Mouse (Mus musculus) CH12.LX (cell line): Measurements from ENCODE around the gene Aldh2. TPM values are rescaled to one million over a fixed set of nuclear protein-coding genes. Genes with fewer than 3 reads are reported as not detected.
"Not testable (repeated sequence)": the region's sequence is repeated elsewhere in the genome, so short reads cannot be mapped to it uniquely, and the experiment has no call there.

Source experiments
- DNase-seq: peaks from one replicate; pipeline ENCODE4 v3.0.0-alpha.2; 2013; ENCODE audit errors: extremely low read depth
- H3K27ac ChIP-seq: 2 replicates; pipeline ENCODE4 v1.5.1; 2012; ENCODE audit warnings: low read depth, mild to moderate bottlenecking, control low read depth, moderate library complexity; ENCODE audit not compliant: insufficient read depth
- H3K27me3 ChIP-seq: replicated peaks from 2 replicates; pipeline ENCODE3; 2012; ENCODE audit warnings: inconsistent platforms
- H3K36me3 ChIP-seq, 2 experiments: replicated peaks in 1 of 2; 2 replicates each; pipeline versions ENCODE3 to v1.6.1; 2012; ENCODE audit warnings: inconsistent platforms in 1 of 2, low read length in 1 of 2, mild to moderate bottlenecking in 1 of 2, mixed read lengths in 1 of 2, moderate library complexity in 1 of 2; ENCODE audit not compliant: control insufficient read depth in 1 of 2, insufficient read depth in 1 of 2
- H3K4me1 ChIP-seq, 2 experiments: 2 replicates each; pipeline ENCODE4 v1.6.1; 2012; ENCODE audit warnings: inconsistent platforms in 1 of 2, moderate library complexity in 1 of 2; ENCODE audit not compliant: insufficient read depth in 2 of 2, control insufficient read depth in 1 of 2
- H3K4me2 ChIP-seq: 2 replicates; pipeline ENCODE4 v1.6.1; 2012; ENCODE audit warnings: low read depth, mild to moderate bottlenecking, control low read depth; ENCODE audit not compliant: poor library complexity, insufficient read depth, severe bottlenecking
- H3K4me3 ChIP-seq, 3 experiments: fragments of 150-350 bp in 1 of 3; sonication (generic) in 1 of 3; replicated peaks in 1 of 3; 2 replicates each; pipeline versions ENCODE3 to v1.5.1; 2011 to 2012; ENCODE audit warnings: low read depth in 2 of 3, low read length in 2 of 3, mild to moderate bottlenecking in 2 of 3, moderate library complexity in 2 of 3, control low read depth in 1 of 3, improper control_type of control experiment in 1 of 3, inconsistent platforms in 1 of 3, mixed read lengths in 1 of 3; ENCODE audit not compliant: poor library complexity in 1 of 3
- H3K79me2 ChIP-seq: replicated peaks from 2 replicates; pipeline ENCODE4 v1.6.1; 2012; ENCODE audit warnings: mild to moderate bottlenecking, moderate library complexity; ENCODE audit not compliant: control insufficient read depth, poor library complexity, insufficient read depth, severe bottlenecking; ENCODE audit errors: extremely low read depth
- H3K9ac ChIP-seq: 2 replicates; pipeline ENCODE4 v1.6.1; 2012; ENCODE audit warnings: low read depth, mild to moderate bottlenecking, control low read depth, moderate library complexity; ENCODE audit not compliant: insufficient read depth
- H3K9me3 ChIP-seq: replicated peaks from 2 replicates; pipeline ENCODE3; 2012; ENCODE audit warnings: low read length, inconsistent platforms, mixed read lengths
- E2F4 ChIP-seq: IDR thresholded peaks from 2 replicates; pipeline ENCODE4 v1.6.1; 2011; ENCODE audit warnings: low read depth, low read length, improper control_type of control experiment; ENCODE audit not compliant: insufficient replicate concordance
- ETS1 ChIP-seq: conservative IDR thresholded peaks from 2 replicates; pipeline ENCODE4 v1.6.1; 2012; ENCODE audit warnings: low read depth, mild to moderate bottlenecking, inconsistent platforms, low read length, improper control_type of control experiment, moderate library complexity
- MAFK ChIP-seq: IDR thresholded peaks from 2 replicates; pipeline ENCODE4 v1.6.1; 2011; ENCODE audit warnings: low read length, improper control_type of control experiment; ENCODE audit not compliant: insufficient replicate concordance
- MAZ ChIP-seq: IDR thresholded peaks from 2 replicates; pipeline ENCODE4 v1.6.1; 2012; ENCODE audit warnings: low read depth, mild to moderate bottlenecking, inconsistent platforms, low read length, improper control_type of control experiment, moderate library complexity
- MEF2A ChIP-seq: IDR thresholded peaks from 2 replicates; pipeline ENCODE4 v1.6.1; 2014; ENCODE audit warnings: low read depth, mild to moderate bottlenecking, inconsistent platforms, low read length, improper control_type of control experiment, borderline replicate concordance
- NELFE ChIP-seq: IDR thresholded peaks from 2 replicates; pipeline ENCODE4 v1.6.1; 2011; ENCODE audit warnings: low read depth, low read length, improper control_type of control experiment
- POLR2AphosphoS2 ChIP-seq: IDR thresholded peaks from 2 replicates; pipeline ENCODE4 v1.6.1; 2011; ENCODE audit warnings: low read depth, low read length, improper control_type of control experiment
- RAD21 ChIP-seq: IDR thresholded peaks from 2 replicates; pipeline ENCODE4 v1.6.1; 2011; ENCODE audit warnings: low read depth, mild to moderate bottlenecking, low read length, improper control_type of control experiment, moderate library complexity
- RCOR1 ChIP-seq: conservative IDR thresholded peaks from 2 replicates; pipeline ENCODE4 v1.6.1; 2012; ENCODE audit warnings: low read depth, mild to moderate bottlenecking, inconsistent platforms, low read length, improper control_type of control experiment
- SIN3A ChIP-seq: IDR thresholded peaks from 2 replicates; pipeline ENCODE4 v1.6.1; 2012; ENCODE audit warnings: low read length, improper control_type of control experiment, inconsistent platforms
- USF1 ChIP-seq: IDR thresholded peaks from 2 replicates; pipeline ENCODE4 v1.6.1; 2014; ENCODE audit warnings: low read depth, mild to moderate bottlenecking, inconsistent platforms, low read length, improper control_type of control experiment
- ZC3H11A ChIP-seq: IDR thresholded peaks from 2 replicates; pipeline ENCODE4 v1.6.1; 2012; ENCODE audit warnings: low read depth, mild to moderate bottlenecking, inconsistent platforms, low read length, improper control_type of control experiment
- ZKSCAN1 ChIP-seq: IDR thresholded peaks from 2 replicates; pipeline ENCODE4 v1.6.1; 2012; ENCODE audit warnings: low read depth, inconsistent platforms, low read length, improper control_type of control experiment, borderline replicate concordance
- ZNF384 ChIP-seq: IDR thresholded peaks from 2 replicates; pipeline ENCODE4 v1.6.1; 2012; ENCODE audit warnings: low read depth, low read length, improper control_type of control experiment, inconsistent platforms
- dilution Hi-C: fragments of 300-500 bp; cut with MboI; formaldehyde crosslinking; loops from 2 replicates; pipeline ENCODE4 v1.14.3; 2020; ENCODE audit warnings: low sequenced_read_pairs; ENCODE audit not compliant: extremely low pct_unique_long_range_greater_than_20kb, extremely low pct_ligation_motif_present
- in situ Hi-C: fragments of 300-500 bp; cut with MboI; formaldehyde crosslinking; loops from 3 replicates; pipeline ENCODE4 v1.14.3; 2019; ENCODE audit warnings: low sequenced_read_pairs, low pct_ligation_motif_present, low pct_unique_long_range_greater_than_20kb, mixed read lengths
- polyA plus RNA-seq: library from polyadenylated mRNA; unstranded; fragments of >175 nt; gene quantifications from 2 replicates; pipeline ENCODE4 v1.2.1, GENCODE M21; 2012; ENCODE audit warnings: low read depth; ENCODE audit not compliant: insufficient read length
- total RNA-seq, 2 experiments: library from RNA; depleted of rRNA; stranded (reverse); fragments of 300-350 nt in 1 of 2; fragments of >200 nt in 1 of 2; gene quantifications; 2 replicates each; pipeline ENCODE4 v1.2.3; 2012 to 2014

Aldh2 gene
- total and polyA plus RNA-seq, 3 experiments = 58.9 to 139 (median 73.9) TPM

- H3K36me3 ChIP-seq = peaks cover 66 to 86% of the 10 kb centered on the region in 2 experiments
- H3K4me2 ChIP-seq = no peak overlapping the region
- TF ChIP-seq ETS1 (no peak), MAZ (no peak), POLR2AphosphoS2 (no peak), ZNF384 (no peak), ZKSCAN1 (no peak), MAFK (no peak), ZC3H11A (no peak), SIN3A (no peak), RCOR1 (no peak), RAD21 (no peak), E2F4 (no peak)
- dilution Hi-C loops (no loop called here), in situ Hi-C loops (loop anchor here (5.0 kb wide), 1 partner anchor 34 kb away; no protein-coding TSS in a partner anchor)
- no peak for DNase-seq
- no peak overlapping the region for H3K27ac ChIP-seq
- H3K4me1 ChIP-seq = no peaks in the 10 kb centered on the region
- no peaks in the 10 kb centered on the region for H3K27me3 ChIP-seq
- H3K4me3 ChIP-seq = no peak overlapping the region
- H3K79me2 ChIP-seq = no peaks in the 10 kb centered on the region
- no peaks in the 10 kb centered on the region for H3K9me3 ChIP-seq
- no peak overlapping the region for H3K9ac ChIP-seq
Observed at GRCm38 (mm10) chr5:121525774-121526450, 67.7 kb downstream of the Aldh2 start.

DNA sequence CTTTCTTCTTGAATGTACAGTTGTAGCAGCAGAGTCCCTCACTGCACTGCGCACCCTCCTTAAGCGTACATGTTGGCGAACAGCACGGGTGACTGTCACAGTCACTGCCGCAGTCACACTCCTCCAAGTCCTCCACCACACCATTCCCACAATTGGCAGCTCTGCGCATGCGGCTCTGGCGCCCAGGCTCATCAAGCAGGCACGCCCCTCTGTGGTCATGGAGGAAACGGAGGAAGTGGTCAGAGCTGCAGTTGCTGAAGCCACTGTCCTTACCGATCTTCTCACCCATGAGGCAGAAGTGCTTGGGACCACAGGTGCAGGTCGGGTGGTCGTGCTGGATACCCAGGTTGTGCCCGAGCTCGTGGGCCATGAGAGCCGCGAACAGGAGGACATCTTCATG is 73.9 kb downstream of the Aldh2 start:
- H3K27ac ChIP-seq, H3K9ac ChIP-seq, H3K9me3 ChIP-seq, H3K79me2 ChIP-seq, H3K27me3 ChIP-seq, H3K4me3 ChIP-seq, H3K4me2 ChIP-seq, H3K4me1 ChIP-seq, in situ Hi-C loops, dilution Hi-C loops, DNase-seq: not testable (repeated sequence)
- H3K36me3 ChIP-seq = peaks cover 40 to 66% of the 10 kb centered on the region in 2 experiments

DNA sequence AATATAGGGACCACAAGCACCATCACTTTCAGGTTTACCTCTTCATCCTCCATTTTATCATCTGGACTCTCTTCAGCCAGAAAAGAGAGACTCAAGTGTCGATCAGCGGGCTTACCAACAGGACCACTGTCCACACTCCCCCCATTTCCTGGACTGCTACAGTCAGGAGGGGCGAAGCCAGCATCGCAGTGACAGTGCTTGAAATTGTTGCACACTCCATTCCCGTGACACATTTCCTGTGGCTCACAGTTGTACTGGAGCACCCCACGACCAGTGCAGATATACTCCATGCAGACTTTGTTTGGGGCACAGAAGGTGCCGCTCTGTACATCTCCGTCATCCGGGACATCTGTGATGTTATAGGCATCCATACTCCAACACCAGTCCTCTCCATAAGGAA is 74.6 kb downstream of the Aldh2 start:
- Histone ChIP-seq H3K36me3 (peaks cover 35 to 59% of the 10 kb centered on the region in 2 experiments), H3K9ac (no peak overlapping the region), H3K4me1 (0 out of 4 replicates have a peak, but pooled peaks cover 0 to 2% of the 10 kb centered on the region in 2 experiments), H3K27ac (no peak overlapping the region), H3K27me3 (no peaks in the 10 kb centered on the region), H3K9me3 (no peaks in the 10 kb centered on the region), H3K79me2 (no peaks in the 10 kb centered on the region), H3K4me3 (no peak overlapping the region), H3K4me2 (no peak overlapping the region)
- TF ChIP-seq MEF2A (no peak), NELFE (no peak), USF1 (no peak)
- no peak for DNase-seq
- in situ Hi-C loops (no loop called here), dilution Hi-C loops (no loop called here)

Other genes with a start within 250 kb of the Aldh2 start
- gene Trafd1, start 208.2 kb downstream of the Aldh2 start, total RNA-seq (2012; rRNA removed) = 41.8 and 42.3 TPM in 2 replicates
- 31.7 and 34.0 TPM in 2 replicates for gene Trafd1, start 208.2 kb downstream of the Aldh2 start, total RNA-seq (2014; rRNA removed)
- 52.8 and 52.9 TPM in 2 replicates for gene Trafd1, start 208.2 kb downstream of the Aldh2 start, polyA plus RNA-seq
- 41.3 and 44.1 TPM in 2 replicates for gene Naa25, start 195.9 kb downstream of the Aldh2 start, total RNA-seq (2012; rRNA removed)
- gene Naa25, start 195.9 kb downstream of the Aldh2 start, total RNA-seq (2014; rRNA removed) = 53.1 and 59.7 TPM in 2 replicates
- 60.3 and 66.0 TPM in 2 replicates for gene Naa25, start 195.9 kb downstream of the Aldh2 start, polyA plus RNA-seq
- gene Tmem116, start 141.9 kb downstream of the Aldh2 start, total RNA-seq (2012; rRNA removed) = 2.3 and 2.5 TPM in 2 replicates
- gene Tmem116, start 141.9 kb downstream of the Aldh2 start, total RNA-seq (2014; rRNA removed) = 0.97 and 1.3 TPM in 2 replicates
- 2.5 and 3.2 TPM in 2 replicates for gene Tmem116, start 141.9 kb downstream of the Aldh2 start, polyA plus RNA-seq
- gene Erp29, start 141.3 kb downstream of the Aldh2 start, total RNA-seq (2012; rRNA removed) = 252 and 297 TPM in 2 replicates
- 204 and 243 TPM in 2 replicates for gene Erp29, start 141.3 kb downstream of the Aldh2 start, total RNA-seq (2014; rRNA removed)
- gene Erp29, start 141.3 kb downstream of the Aldh2 start, polyA plus RNA-seq = 258 and 286 TPM in 2 replicates
- gene Adam1b, start 90.4 kb downstream of the Aldh2 start, total RNA-seq (2012; rRNA removed) = 0.04 TPM in 1 of 2 replicates, not detected in the other
- not detected in 2 replicates for gene Adam1b, start 90.4 kb downstream of the Aldh2 start, total RNA-seq (2014; rRNA removed)
- gene Adam1b, start 90.4 kb downstream of the Aldh2 start, polyA plus RNA-seq = 0.08 TPM in 1 of 2 replicates, not detected in the other
- gene Adam1a, start 48.3 kb downstream of the Aldh2 start, total RNA-seq (2012; rRNA removed) = 1.6 and 1.8 TPM in 2 replicates
- gene Adam1a, start 48.3 kb downstream of the Aldh2 start, total RNA-seq (2014; rRNA removed) = 1.2 and 2.2 TPM in 2 replicates
- gene Adam1a, start 48.3 kb downstream of the Aldh2 start, polyA plus RNA-seq = 1.3 TPM in 2 replicates
- gene Gm42878, start 48.3 kb downstream of the Aldh2 start, total RNA-seq (2012; rRNA removed) = 0.13 TPM in 1 of 2 replicates, not detected in the other
- gene Gm42878, start 48.3 kb downstream of the Aldh2 start, total RNA-seq (2014; rRNA removed) = 0.58 and 1.0 TPM in 2 replicates
- not detected in 2 replicates for gene Gm42878, start 48.3 kb downstream of the Aldh2 start, polyA plus RNA-seq
- 48.3 and 62.6 TPM in 2 replicates for gene Mapkapk5, start 47.9 kb downstream of the Aldh2 start, total RNA-seq (2012; rRNA removed)
- gene Mapkapk5, start 47.9 kb downstream of the Aldh2 start, total RNA-seq (2014; rRNA removed) = 84.8 and 106 TPM in 2 replicates
- gene Mapkapk5, start 47.9 kb downstream of the Aldh2 start, polyA plus RNA-seq = 82.9 and 90.7 TPM in 2 replicates
- gene Acad12, start 25.1 kb upstream of the Aldh2 start, total RNA-seq (2012; rRNA removed) = 2.9 and 4.1 TPM in 2 replicates
- gene Acad12, start 25.1 kb upstream of the Aldh2 start, total RNA-seq (2014; rRNA removed) = 2.3 and 3.0 TPM in 2 replicates
- 1.9 and 2.7 TPM in 2 replicates for gene Acad12, start 25.1 kb upstream of the Aldh2 start, polyA plus RNA-seq
- gene Acad10, start 66.7 kb upstream of the Aldh2 start, total RNA-seq (2012; rRNA removed) = 2.2 and 4.2 TPM in 2 replicates
- 2.4 and 2.7 TPM in 2 replicates for gene Acad10, start 66.7 kb upstream of the Aldh2 start, total RNA-seq (2014; rRNA removed)
- gene Acad10, start 66.7 kb upstream of the Aldh2 start, polyA plus RNA-seq = 2.1 and 2.7 TPM in 2 replicates
- 23.7 and 27.4 TPM in 2 replicates for gene Brap, start 66.7 kb upstream of the Aldh2 start, total RNA-seq (2012; rRNA removed)
- 29.0 and 33.3 TPM in 2 replicates for gene Brap, start 66.7 kb upstream of the Aldh2 start, total RNA-seq (2014; rRNA removed)
- 28.0 and 29.8 TPM in 2 replicates for gene Brap, start 66.7 kb upstream of the Aldh2 start, polyA plus RNA-seq
- gene Atxn2, start 117.5 kb upstream of the Aldh2 start, total RNA-seq (2012; rRNA removed) = 8.3 and 8.5 TPM in 2 replicates
- gene Atxn2, start 117.5 kb upstream of the Aldh2 start, total RNA-seq (2014; rRNA removed) = 5.9 and 7.7 TPM in 2 replicates
- 40.5 and 58.4 TPM in 2 replicates for gene Atxn2, start 117.5 kb upstream of the Aldh2 start, polyA plus RNA-seq
- 27.8 and 35.4 TPM in 2 replicates for gene Sh2b3, start 243.8 kb upstream of the Aldh2 start, total RNA-seq (2012; rRNA removed)
- 21.3 and 22.8 TPM in 2 replicates for gene Sh2b3, start 243.8 kb upstream of the Aldh2 start, total RNA-seq (2014; rRNA removed)
- gene Sh2b3, start 243.8 kb upstream of the Aldh2 start, polyA plus RNA-seq = 32.4 and 38.3 TPM in 2 replicates